Mouse (Mus musculus): Measurements from ENCODE around the gene Cst13. TPM values are rescaled to one million over a fixed set of nuclear protein-coding genes. Genes with fewer than 3 reads are reported as not detected.
A peak's percentile ranks its signal among the peaks of the same experiment; 100 is the strongest.

The Cst13 gene
- polyA plus RNA-seq, 1 experiment, result not detected

GRCm38 (mm10) chr2:148834912-148835311 is 15.0 kb downstream of the Cst13 start, which contains the start of gene Cst9:
Cst9 (plus strand) TSS chr2:148835147.
- no peak within 1 kb of the TSS for H3K27ac ChIP-seq (ENCODE audit: insufficient read depth, low read depth, low read length)
- 32% methylated on average over 4 of the region's 4 CpGs for WGBS
- no peak within 1 kb of the TSS for H3K4me3 ChIP-seq (ENCODE audit: low read depth, low read length)
- H3K4me1 ChIP-seq (ENCODE audit: control insufficient read depth, insufficient read depth, insufficient read length, low read length), result no peaks in the 10 kb centered on the region
- H3K36me3 ChIP-seq (ENCODE audit: control insufficient read depth, insufficient read depth, low read length), result no peaks in the 10 kb centered on the region
- no peak for TF ChIP-seq POLR2A (IDR thresholded peaks at IDR 0.05; ENCODE audit: low read depth, low read length)
- no peak for TF ChIP-seq CTCF (IDR thresholded peaks at IDR 0.05; ENCODE audit: extremely low read depth, insufficient read length, insufficient replicate concordance, low read depth, low read length)
- peaks cover 6% of the 10 kb centered on the region; the same call in 1 of the 2 replicates for H3K27me3 ChIP-seq (ENCODE audit: control insufficient read depth, insufficient read depth, low read length)

GRCm38 (mm10) chr2:148838075-148838777 is 18.3 kb downstream of the Cst13 start:
- H3K36me3 ChIP-seq (ENCODE audit: control insufficient read depth, insufficient read depth, low read length), result no peaks in the 10 kb centered on the region
- 74% methylated on average over 5 of the region's 5 CpGs for WGBS
- H3K27me3 ChIP-seq (ENCODE audit: control insufficient read depth, insufficient read depth, low read length), result peaks cover 6% of the 10 kb centered on the region; the same call in 1 of the 2 replicates
- TF ChIP-seq CTCF (IDR thresholded peaks at IDR 0.05; ENCODE audit: extremely low read depth, insufficient read length, insufficient replicate concordance, low read depth, low read length), result no peak
- H3K4me3 ChIP-seq (ENCODE audit: low read depth, low read length), result no peak overlapping the region
- no peaks in the 10 kb centered on the region for H3K4me1 ChIP-seq (ENCODE audit: control insufficient read depth, insufficient read depth, insufficient read length, low read length)
- no peak overlapping the region for H3K27ac ChIP-seq (ENCODE audit: insufficient read depth, low read depth, low read length)

GRCm38 (mm10) chr2:148839224-148839623 is 19.3 kb downstream of the Cst13 start:
- Histone ChIP-seq H3K27me3 (ENCODE audit: control insufficient read depth, insufficient read depth, low read length) (peaks cover 6% of the 10 kb centered on the region; the same call in 1 of the 2 replicates), H3K27ac (ENCODE audit: insufficient read depth, low read depth, low read length) (no peak overlapping the region), H3K4me1 (ENCODE audit: control insufficient read depth, insufficient read depth, insufficient read length, low read length) (no peaks in the 10 kb centered on the region), H3K36me3 (ENCODE audit: control insufficient read depth, insufficient read depth, low read length) (no peaks in the 10 kb centered on the region), H3K4me3 (ENCODE audit: low read depth, low read length) (no peak overlapping the region)
- WGBS, result 73% methylated on average over 2 of the region's 2 CpGs
- no peak for TF ChIP-seq POLR2A (IDR thresholded peaks at IDR 0.05; ENCODE audit: low read depth, low read length)
- TF ChIP-seq CTCF (IDR thresholded peaks at IDR 0.05; ENCODE audit: extremely low read depth, insufficient read length, insufficient replicate concordance, low read depth, low read length), result no peak

GRCm38 (mm10) chr2:148851116-148851906 is 31.4 kb downstream of the Cst13 start:
- no peak for TF ChIP-seq POLR2A (IDR thresholded peaks at IDR 0.05; ENCODE audit: low read depth, low read length)
- peak; percentile 67; the same call in 1 of the 2 replicates for TF ChIP-seq CTCF (IDR thresholded peaks at IDR 0.05; ENCODE audit: extremely low read depth, insufficient read length, insufficient replicate concordance, low read depth, low read length)
- Histone ChIP-seq H3K4me3 (ENCODE audit: low read depth, low read length) (no peak overlapping the region), H3K27ac (ENCODE audit: insufficient read depth, low read depth, low read length) (no peak overlapping the region), H3K4me1 (ENCODE audit: control insufficient read depth, insufficient read depth, insufficient read length, low read length) (no peaks in the 10 kb centered on the region), H3K36me3 (ENCODE audit: control insufficient read depth, insufficient read depth, low read length) (no peaks in the 10 kb centered on the region), H3K27me3 (ENCODE audit: control insufficient read depth, insufficient read depth, low read length) (no peaks in the 10 kb centered on the region)
- WGBS, result 36% methylated on average over 8 of the region's 8 CpGs

- Histone ChIP-seq H3K4me1 (ENCODE audit: control insufficient read depth, insufficient read depth, insufficient read length, low read length) (no peaks in the 10 kb centered on the region), H3K27ac (ENCODE audit: insufficient read depth, low read depth, low read length) (peak overlapping the region; percentile 66), H3K27me3 (ENCODE audit: control insufficient read depth, insufficient read depth, low read length) (no peaks in the 10 kb centered on the region), H3K4me3 (ENCODE audit: low read depth, low read length) (no peak overlapping the region), H3K36me3 (ENCODE audit: control insufficient read depth, insufficient read depth, low read length) (no peaks in the 10 kb centered on the region)
- 36% methylated on average over 8 of the region's 8 CpGs for WGBS
- TF ChIP-seq CTCF (IDR thresholded peaks at IDR 0.05; ENCODE audit: extremely low read depth, insufficient read length, insufficient replicate concordance, low read depth, low read length) (no peak), POLR2A (IDR thresholded peaks at IDR 0.05; ENCODE audit: low read depth, low read length) (no peak)
These were observed 36.9 kb downstream of the Cst13 start for GRCm38 (mm10) chr2:148856630-148857400.

- WGBS, result 66% methylated on average over 4 of the region's 4 CpGs
- TF ChIP-seq POLR2A (IDR thresholded peaks at IDR 0.05; ENCODE audit: low read depth, low read length) (no peak), CTCF (IDR thresholded peaks at IDR 0.05; ENCODE audit: extremely low read depth, insufficient read length, insufficient replicate concordance, low read depth, low read length) (no peak)
- no peak overlapping the region for H3K4me3 ChIP-seq (ENCODE audit: low read depth, low read length)
- no peaks in the 10 kb centered on the region for H3K27me3 ChIP-seq (ENCODE audit: control insufficient read depth, insufficient read depth, low read length)
- no peak overlapping the region for H3K27ac ChIP-seq (ENCODE audit: insufficient read depth, low read depth, low read length)
- no peaks in the 10 kb centered on the region for H3K36me3 ChIP-seq (ENCODE audit: control insufficient read depth, insufficient read depth, low read length)
- no peaks in the 10 kb centered on the region for H3K4me1 ChIP-seq (ENCODE audit: control insufficient read depth, insufficient read depth, insufficient read length, low read length)
These were observed 37.6 kb downstream of the Cst13 start for GRCm38 (mm10) chr2:148857506-148857905.
